Mouse (Mus musculus): ENCODE data around the gene Ciz1.
A peak's percentile ranks its signal among the peaks of the same experiment; 100 is the strongest.

Ciz1 gene

GRCm38 (mm10) chr2:32352151-32353006, at the start of gene Ciz1:
Ciz1 (plus strand) TSS chr2:32352327.
- peak in 1 of 2 experiments; percentile 47 for DNase-seq (ENCODE audit: low spot score in 2 of 2)

GRCm38 (mm10) chr2:32302952-32303351, 49.2 kb upstream of the Ciz1 start:
- no peak for DNase-seq (ENCODE audit: low spot score in 2 of 2)

GRCm38 (mm10) chr2:32304145-32304832, 47.8 kb upstream of the Ciz1 start:
- DNase-seq (ENCODE audit: low spot score in 2 of 2) = peak in 1 of 2 experiments; percentile 60

DNA sequence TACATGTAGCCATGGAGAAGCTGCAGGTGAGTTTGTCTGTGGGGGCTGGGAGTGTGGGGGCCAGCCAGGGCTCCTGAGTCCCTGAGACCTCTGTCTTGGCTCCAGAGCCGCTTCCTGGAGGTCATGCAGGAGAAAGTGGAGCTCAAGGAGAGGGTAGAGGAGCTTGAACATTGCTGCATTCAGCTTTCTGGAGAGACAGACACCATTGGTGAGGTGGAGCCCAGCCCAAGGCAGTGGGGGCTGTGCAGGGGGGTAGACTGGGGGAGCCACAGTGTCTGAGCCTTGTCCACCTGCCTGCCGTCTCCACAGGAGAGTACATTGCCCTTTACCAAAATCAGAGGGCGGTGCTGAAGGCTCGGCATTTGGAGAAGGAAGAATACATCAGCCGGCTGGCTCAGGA, 46.5 kb upstream of the Ciz1 start:
- no peak for DNase-seq (ENCODE audit: low spot score in 2 of 2)

DNA sequence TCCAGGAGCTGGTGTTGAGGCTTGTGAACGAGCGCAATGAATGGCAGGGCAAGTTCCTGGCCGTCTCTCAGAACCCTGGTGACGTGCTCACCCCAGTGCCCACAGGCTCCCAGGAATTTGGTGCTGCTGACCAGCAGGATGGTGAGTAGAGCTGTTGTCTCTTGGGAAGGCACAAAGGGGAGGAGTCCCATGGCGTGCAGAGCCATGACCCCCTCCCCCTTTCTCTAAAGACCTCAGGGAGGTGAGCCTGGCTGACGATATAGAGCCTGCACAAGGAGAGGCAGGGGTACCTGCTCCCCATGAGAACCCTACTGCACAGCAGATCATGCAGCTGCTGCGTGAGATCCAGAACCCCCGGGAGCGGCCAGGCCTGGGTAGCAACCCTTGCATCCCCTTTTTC, 46.0 kb upstream of the Ciz1 start:
- DNase-seq (ENCODE audit: low spot score in 2 of 2) = no peak

GRCm38 (mm10) chr2:32307247-32307798, 44.8 kb upstream of the Ciz1 start:
- no peak for DNase-seq (ENCODE audit: low spot score in 2 of 2)

DNA sequence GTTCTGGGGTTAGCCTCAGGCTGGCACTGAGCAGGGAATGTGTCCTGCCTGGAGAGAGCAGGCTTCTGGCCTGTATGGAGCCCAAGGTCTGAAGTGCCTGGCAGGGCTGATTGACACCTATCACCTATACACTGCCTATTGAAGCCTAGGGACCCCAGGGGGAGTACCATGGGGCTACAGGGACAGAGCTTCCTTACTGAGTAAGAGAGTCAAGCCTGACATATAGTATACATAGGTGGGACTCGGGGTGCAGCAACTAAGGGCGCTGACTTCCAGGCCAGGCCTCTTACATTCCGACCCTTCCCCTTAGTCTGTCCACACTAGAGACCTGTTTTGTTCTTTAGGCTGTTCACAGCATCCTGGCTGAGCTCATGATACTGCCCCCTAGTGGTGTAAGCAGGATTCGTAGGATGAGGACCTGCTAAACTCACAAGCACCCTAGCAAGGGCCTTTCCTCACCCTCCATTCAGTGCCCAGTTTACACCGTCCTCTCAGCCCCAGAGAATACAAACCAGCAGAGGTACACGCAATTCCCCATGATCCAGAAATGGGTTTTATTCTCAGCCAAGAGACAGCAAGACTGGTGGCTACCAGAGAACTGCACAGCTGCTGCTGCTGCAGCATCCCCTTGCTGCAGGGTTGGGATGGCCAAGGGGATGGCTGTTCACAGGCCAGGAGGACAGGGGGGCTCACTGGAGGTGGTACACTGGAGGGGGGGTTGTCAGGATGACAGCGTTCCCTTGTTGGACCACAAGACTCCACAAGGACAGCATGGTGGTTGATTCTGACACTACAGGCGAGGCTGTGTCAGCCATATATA, 44.0 kb upstream of the Ciz1 start:
- DNase-seq (ENCODE audit: low spot score in 2 of 2) = peak in 1 of 2 experiments; percentile 66

DNA sequence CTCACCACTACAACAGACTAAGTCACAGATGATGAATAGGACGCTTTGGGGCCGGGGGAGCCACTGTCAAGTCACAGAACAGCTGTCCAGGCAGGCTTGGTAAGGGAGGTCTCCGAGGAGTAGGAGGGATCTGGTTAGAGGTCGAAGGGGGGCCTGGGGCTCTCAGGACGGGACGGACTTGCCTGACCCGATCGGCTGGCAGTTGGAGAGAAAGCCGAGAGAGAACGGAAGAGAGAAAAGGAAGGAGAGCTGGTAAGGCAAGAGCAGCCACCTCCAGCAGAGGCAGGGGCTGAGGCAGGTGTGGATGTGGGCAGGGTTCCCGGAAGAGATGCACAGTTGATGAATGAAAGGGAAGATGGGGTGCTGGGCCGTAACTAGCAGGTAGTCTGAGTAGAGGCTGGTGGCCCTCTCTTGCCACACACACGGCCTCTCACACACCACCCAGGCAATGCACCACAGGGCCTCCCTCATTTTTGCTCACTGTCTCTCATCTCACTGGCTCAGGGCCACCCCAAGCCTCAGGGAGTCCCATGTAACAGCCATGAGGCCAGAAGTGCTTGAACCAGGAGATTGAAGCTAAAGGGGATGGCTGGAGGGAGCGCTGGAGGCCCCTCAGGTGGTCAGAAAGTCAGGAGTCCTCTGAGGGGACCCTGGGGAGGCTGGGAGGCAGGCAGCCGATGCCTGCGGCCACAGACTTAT, 43.1 kb upstream of the Ciz1 start:
- no peak for DNase-seq (ENCODE audit: low spot score in 2 of 2)

DNA sequence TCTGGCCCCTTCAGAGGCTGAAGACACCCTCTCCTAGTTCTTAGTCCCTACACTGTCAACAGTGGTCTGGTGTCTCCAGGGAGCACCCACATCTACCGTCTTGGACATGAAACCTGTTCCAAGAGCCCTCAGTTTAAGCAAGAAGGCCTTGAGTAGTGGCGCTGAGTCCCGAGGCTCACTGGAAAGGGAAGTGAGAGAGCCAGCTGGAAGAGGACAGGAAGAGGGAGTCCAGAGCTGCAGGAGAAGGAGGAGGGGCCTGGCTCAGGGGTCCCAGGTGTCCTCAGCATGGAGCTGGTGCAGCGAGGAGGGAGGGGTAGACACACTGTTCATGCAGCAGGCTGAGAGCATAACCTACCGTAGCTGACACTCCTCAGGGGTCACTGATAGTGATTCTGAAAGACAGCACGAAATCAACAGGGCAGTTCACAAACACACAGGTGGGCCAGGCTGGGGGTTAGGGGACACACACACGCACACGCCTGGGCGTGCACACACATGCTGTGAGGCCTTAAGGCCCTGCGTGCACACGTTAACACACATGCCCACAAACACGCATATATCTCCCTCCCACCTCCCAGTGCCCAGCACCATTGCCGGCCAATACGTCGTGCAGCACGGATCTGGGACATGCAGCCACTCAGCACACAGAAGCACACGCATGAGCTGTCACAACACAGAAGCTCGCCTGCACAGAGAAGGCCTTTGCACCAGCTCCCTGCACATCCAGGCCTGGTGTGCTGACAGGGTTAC, 41.9 kb upstream of the Ciz1 start:
- DNase-seq (ENCODE audit: low spot score in 2 of 2) = peak in 1 of 2 experiments; percentile 16

DNA sequence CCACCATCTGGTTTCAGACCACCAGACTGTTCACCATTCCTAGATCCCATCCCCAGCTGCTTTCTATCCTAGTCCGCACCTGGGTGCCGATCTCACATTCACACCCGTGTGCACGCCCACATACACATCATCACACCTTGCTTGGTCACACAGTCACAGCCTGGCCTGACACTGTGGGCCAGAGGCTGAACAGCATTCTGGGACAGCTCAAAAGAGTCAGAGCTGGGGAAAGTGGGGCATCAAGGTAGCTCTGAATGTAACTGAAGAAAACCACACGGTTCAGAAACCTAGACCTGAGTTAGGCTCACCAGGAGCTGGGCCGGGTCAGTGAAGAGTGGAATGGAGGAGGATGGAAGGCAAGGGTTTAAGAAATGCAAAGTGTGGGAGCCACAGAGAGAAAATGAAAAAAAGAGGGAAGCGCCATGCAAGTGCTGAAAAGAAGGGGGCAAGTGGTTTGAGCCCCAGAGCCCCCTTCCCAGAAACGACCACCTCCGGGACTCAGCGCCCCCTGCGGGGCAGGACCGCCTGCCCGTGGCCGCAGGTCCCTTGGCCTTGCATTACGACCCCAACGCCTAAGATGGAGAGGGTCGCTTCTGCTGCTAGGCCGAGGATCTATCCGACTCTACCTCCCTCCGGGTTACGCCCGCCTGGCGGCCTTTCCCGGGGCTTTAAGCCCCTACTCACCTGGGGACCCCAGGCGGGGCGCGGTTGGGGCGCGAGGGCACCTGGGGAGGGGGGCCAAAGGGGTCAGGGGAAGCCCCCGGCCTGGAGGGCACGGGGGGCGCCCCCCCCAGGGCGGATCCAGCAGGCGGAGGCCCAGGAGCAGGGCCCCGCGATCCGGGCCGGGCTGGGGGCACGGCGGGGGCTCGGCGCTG, 40.4 kb upstream of the Ciz1 start:
- no peak for DNase-seq (ENCODE audit: low spot score in 2 of 2)

DNA sequence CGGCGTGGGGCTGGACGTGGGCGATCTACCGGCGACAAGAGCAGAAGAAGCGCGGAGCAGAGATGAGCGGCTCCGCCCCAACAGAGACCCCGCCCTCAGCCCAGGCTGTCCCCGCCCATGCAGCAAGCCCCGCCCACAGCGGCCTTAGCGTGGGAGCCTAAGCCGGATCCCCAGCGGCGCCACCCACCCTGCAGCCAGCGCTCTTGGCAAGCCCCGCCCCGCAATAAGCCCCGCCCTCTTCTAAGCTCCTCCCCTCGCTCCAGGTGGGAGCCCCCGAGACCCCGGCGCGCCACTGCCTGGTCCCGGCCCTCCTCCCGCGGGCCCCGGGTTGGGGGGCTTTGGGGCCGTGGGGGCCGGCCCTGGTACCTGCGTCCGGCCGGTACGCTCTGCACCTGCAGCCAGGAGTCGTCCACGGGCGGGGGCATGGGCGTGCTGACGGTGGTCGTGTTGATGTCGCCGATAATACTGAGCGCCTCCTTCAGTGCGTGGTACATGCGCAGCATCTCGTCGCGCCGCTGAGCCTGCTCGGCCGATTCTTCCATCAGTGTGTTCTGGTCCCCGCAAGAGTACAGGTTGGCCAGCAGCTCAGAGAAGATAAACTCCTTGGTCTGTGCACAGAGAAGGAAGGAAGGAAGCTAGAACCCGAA, 39.7 kb upstream of the Ciz1 start:
- DNase-seq (ENCODE audit: low spot score in 2 of 2) = peak; percentile 58 to 84

GRCm38 (mm10) chr2:32314831-32315230, 37.3 kb upstream of the Ciz1 start:
- no peak for DNase-seq (ENCODE audit: low spot score in 2 of 2)

- DNase-seq (ENCODE audit: low spot score in 2 of 2) = no peak
Observed at GRCm38 (mm10) chr2:32315751-32316150, 36.4 kb upstream of the Ciz1 start.

GRCm38 (mm10) chr2:32316887-32317656, 35.1 kb upstream of the Ciz1 start:
- no peak for DNase-seq (ENCODE audit: low spot score in 2 of 2)

DNA sequence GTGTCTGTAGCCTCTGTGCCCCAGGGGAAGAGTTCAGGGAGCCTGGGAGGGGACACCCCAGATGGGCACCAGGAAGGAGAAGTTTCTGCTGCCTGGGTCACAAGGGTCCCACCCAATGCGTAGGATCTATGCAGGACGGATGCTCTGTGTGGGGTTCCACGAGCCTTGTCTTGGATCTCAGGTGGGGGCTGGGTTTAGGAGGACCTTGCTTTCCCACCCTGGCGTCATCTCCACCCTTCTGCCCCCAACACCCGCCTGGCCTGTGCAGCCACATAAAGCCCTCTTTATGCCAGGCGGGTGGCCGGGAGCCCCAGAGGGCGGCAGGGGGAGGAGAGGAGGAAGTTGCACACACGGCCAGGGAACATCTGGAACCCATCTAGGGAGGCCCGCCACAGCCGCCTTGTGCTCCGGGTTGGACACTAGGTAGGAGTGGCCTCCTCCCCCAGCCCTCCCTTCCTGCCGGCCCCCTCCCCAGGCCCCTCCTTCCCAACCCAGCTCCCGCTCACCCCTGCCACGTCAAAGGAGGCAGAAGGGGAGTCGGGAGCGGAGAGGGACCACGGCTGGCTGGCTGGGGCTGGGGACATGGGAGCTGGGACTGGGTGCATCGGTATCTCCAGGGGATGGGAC, 34.2 kb upstream of the Ciz1 start:
- no peak for DNase-seq (ENCODE audit: low spot score in 2 of 2)

DNA sequence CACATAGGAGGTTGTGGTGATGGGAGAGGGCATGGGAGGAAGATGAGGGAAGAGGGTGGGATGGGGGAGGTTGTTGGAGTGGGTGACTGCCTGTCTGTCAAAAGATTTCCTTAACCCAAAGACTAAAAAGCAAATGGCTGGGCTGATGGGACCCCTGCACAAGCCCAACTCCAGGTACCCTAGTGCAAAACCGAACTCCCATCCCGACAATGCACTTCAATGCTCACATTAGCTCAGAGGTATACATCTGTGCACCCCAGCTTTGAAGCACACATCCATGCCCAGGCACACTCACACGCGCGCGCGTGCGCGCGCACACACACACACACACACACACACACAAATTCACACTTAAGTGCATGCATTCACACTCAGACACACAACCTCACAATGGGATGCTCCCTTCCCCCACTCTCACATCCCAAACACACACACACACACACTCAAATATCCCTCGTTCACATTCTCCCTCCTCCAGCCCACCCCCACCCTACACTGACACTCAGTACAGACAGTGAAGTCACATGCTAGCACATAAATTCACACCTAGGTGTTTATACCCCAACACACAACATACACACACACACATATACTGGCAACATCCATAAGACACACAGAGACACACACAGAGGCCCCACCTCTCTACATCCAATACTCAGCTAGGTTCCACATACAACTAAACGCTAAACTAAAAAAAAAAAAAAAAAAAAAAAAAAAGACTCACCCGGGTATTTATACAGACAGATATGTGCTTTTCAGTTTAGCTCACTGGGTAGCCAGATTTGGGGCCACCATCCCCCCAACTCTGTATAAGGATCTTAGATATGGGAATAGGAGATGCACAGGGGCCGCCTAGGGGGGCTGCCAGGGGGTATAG, 33.2 kb upstream of the Ciz1 start:
- no peak for DNase-seq (ENCODE audit: low spot score in 2 of 2)
